Mouse (Mus musculus) neutrophil, adult 5-6 weeks (primary cell): ENCODE measurements around the gene Slc22a18. TPM values are rescaled to one million over a fixed set of nuclear protein-coding genes. Genes with fewer than 3 reads are reported as not detected.

Experiments
- ATAC-seq: fragments of 151-379, 151-347 bp; 2 replicates; pipeline ENCODE4 v1.8.0; 2017; ENCODE audit warnings: mild to moderate bottlenecking, moderate TSS enrichment; ENCODE audit not compliant: insufficient number of reproducible peaks, poor library complexity, low FRiP score, severe bottlenecking; ENCODE audit errors: extremely low read depth
- total RNA-seq: library from RNA; stranded (forward); fragments of 200-1000 nt; gene quantifications from 2 replicates; pipeline ENCODE4 v1.2.3, GENCODE M21; 2017

Gene Slc22a18
- total RNA-seq, 1 experiment from 2014 or later: not detected

- no peak for ATAC-seq
Observed at GRCm38 (mm10) chr7:143461294-143461870, 12.2 kb upstream of the Slc22a18 start.

- ATAC-seq: no peak
Observed at GRCm38 (mm10) chr7:143461920-143462319, 11.6 kb upstream of the Slc22a18 start.

- ATAC-seq: no peak
Observed at GRCm38 (mm10) chr7:143462516-143462915, 11.0 kb upstream of the Slc22a18 start.

DNA sequence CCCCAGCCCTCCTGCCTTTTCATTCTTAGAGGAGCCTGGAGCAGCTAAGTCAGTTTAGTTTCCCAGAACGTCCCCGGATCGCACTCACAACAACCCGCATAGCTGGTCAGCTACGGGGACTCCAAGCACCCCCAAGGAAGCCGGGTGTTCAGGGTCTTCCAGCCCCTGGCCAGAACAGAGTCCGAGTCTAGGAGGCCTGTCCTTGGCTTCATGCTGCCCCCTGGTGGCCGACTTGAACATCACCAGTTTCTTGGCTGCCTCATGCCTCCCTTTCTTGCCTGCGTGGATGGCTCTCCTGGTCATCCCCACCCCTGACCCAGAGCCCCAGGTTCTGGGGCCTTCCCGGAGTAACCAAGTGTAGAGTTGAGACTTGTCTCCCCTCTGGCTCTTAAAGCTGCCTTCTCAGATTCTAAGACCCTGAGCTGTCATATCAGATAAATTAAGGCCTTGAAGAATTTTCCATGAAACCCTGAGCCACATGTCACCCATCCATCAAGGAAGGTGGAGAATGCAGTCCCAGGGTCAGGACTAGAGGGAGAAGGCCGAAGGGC is 9.6 kb upstream of the Slc22a18 start:
- ATAC-seq: 0 out of 2 replicates have a peak, but pooled peaks have one; percentile 21

GRCm38 (mm10) chr7:143464811-143465560 is 8.6 kb upstream of the Slc22a18 start:
- no peak for ATAC-seq

DNA sequence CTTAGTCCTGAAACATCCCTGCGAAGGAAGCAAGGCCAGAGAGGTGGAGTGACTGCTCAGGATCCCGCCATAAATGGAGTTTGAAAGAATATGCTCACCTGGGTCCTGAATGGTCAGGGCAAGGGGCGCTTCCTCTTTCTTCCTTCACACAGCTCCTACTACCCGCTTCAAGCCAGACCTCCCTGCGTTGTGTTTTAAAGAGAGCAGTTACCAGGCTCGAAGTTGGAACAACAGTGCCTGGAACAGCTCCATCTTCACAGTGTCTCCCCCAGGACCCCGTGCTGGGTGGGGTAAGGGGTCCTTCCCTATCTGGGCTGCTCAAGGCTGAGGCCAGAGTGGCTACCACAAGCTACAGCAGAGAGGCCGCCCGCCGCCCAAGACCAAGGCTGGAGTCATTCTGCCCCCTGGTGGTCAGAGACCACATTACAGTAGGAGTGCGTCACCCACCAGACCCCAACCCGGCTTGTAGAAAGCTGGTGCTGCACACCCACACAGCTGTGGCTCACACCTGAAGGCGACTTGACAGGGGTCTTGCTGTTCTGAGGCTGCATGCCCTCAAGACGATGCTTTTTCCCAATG is 7.3 kb upstream of the Slc22a18 start:
- ATAC-seq: peak; percentile 39; the same call in 1 of the 2 replicates

DNA sequence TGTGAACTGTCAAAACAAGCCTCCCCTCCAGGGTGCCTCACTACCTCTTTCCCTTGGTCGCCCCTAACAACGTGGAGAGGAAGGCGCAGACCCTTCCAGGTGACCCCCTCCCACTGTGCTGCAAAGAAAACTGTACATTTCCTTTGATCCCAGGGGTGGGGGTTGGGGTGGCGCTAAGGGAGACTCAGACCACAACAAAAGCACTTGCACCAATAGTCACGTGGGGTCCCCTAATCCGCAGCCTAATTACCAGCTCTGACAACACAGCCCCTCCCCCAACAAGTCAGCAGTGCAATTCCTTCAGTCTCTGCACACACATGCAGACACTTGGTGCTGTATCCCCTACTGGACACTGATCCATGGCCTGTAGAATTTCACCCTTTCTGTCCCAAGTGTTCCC is 5.8 kb upstream of the Slc22a18 start:
- ATAC-seq: no peak

- peak; percentile 21; the same call in 1 of the 2 replicates for ATAC-seq
Observed at GRCm38 (mm10) chr7:143469946-143470345, 3.6 kb upstream of the Slc22a18 start.

- ATAC-seq: no peak
Observed at GRCm38 (mm10) chr7:143474811-143475210, 1.3 kb downstream of the Slc22a18 start.

DNA sequence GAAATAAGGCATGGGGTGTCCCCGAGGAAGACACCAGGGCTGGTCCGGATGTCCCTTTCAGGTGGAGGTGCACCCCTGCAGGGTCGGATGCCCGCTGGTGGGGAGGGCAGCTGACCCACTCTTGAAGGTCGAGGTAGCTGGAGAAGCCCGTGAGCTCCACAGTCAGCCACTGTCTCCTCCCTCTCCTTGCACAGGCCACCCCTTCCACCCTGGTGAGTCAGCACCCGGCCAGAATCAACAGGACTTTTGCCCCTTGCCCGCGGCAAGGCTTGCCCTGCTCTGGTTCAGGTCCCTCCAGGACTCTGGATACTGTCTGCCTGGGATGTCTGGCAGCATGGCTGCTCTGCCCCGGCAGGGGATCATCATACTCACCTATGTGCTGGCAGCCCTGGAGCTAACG is 2.3 kb downstream of the Slc22a18 start:
- no peak for ATAC-seq

DNA sequence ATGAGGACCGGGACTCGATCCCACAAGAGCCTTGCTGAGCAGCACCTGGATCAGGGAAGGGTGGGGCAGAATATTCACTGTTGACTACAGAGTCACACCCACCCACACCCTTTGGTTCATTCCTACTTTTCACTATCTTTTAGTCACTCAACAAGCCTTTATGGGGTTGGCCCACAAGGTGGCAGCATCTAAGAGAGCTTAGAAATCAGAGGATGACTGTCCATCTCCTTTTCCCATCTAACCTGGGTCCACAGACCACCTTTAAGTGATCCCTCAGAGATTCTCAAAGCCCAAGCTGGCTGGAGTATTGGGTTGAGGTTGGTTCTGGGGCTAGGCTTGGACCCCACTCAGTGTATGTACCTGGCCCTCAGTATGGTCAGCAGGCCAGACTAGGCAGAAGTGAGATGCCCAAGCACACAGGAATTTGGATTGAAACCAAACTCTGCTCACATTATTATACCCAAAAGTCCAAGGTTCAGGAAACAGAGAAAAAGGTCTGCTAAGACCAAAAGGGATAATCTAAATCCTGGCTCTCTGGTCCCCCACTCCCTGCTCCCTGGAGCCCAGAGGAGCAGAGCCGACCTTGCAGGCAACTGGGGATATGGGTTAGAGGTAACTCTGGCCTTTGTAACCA is 3.3 kb downstream of the Slc22a18 start:
- ATAC-seq: no peak

DNA sequence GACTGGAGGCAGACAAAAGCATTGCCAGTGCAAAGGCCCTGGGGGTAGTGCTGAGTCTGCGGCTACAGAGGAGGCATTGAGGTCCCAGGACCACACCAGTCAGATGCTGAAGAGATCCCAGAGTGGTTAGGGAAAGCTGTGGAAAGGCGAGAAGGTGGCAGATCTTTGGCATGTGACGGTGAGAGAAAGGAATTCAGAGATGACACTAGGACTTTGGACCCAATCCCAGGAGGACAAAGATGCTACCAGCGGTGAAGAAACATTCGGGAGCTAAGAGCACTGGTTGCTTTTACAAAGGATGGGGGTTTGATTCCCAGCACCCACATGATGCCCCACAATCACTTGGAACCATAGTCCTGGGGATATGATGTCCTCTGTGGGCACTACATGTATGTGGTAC is 4.3 kb downstream of the Slc22a18 start:
- ATAC-seq: no peak

DNA sequence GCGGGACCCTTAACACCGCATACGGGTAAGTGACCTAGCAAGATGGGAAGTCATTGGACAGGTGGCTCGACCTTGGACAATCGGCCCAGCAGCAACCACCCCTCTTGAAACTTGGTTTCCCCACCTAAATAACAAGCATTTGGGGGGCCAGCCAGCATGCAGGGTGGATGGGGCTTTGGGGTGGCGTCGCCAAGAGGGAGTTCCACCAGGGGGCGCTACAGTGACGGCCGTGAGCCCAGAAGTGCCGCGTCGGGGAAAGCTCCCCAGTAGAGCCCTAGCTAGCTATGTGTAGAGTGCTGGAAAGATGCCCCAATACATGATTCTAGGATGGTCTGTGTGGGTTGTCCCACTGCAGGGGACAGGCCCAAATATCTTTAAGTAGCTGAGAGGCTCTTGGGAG is 7.0 kb downstream of the Slc22a18 start:
- no peak; the same call in 1 of the 2 replicates for ATAC-seq

DNA sequence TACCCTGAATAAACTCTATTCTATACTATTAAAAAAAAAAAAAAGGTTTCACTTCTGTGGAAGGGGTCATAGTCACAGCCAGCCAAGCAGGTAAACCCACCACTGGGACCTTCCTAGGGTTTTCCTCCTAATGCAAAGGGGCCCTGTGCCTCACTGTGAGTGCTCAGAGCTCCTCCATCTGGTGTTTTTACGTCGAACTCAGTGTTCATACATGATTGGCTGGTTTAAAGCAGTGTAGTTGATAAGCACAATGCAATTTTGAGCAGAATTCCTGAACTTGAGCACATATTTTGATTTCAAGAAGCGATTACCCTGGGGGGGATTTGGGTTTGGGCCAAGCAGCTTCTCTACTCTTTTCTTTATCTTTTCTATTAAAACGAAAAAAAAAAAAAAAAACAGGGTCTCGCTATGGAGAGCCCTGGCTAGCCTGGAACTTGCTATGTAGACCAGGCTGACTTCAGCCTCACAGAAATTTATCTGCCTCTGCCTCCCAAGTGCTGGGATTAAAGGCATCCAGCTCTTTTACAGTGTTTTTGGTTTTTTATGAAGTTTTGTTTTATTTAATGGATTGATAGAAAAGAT is 8.4 kb downstream of the Slc22a18 start:
- ATAC-seq: no peak

GRCm38 (mm10) chr7:143482541-143482940 is 9.0 kb downstream of the Slc22a18 start:
- no peak for ATAC-seq

DNA sequence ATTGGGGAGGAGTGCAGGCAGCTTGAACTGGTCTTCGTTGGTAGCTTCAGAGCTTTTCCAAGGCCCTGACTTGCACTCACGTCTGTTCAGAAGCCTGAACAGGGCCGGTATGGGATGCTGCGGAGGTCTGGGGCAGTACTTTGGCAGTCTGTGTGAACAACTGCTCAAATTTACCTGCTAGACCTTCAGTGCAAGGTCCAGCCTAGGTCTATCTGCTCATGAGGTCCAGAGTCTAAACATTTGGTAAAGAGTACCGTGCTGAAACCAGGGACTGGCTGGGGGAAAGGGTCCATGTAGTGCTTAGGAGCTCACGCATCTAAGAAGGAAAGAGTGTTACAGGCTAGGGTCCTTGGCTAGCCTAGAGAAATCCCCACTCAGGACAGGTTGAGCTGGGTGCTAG is 16.2 kb downstream of the Slc22a18 start:
- no peak for ATAC-seq

GRCm38 (mm10) chr7:143493616-143494126 is 20.1 kb downstream of the Slc22a18 start:
- ATAC-seq: no peak

DNA sequence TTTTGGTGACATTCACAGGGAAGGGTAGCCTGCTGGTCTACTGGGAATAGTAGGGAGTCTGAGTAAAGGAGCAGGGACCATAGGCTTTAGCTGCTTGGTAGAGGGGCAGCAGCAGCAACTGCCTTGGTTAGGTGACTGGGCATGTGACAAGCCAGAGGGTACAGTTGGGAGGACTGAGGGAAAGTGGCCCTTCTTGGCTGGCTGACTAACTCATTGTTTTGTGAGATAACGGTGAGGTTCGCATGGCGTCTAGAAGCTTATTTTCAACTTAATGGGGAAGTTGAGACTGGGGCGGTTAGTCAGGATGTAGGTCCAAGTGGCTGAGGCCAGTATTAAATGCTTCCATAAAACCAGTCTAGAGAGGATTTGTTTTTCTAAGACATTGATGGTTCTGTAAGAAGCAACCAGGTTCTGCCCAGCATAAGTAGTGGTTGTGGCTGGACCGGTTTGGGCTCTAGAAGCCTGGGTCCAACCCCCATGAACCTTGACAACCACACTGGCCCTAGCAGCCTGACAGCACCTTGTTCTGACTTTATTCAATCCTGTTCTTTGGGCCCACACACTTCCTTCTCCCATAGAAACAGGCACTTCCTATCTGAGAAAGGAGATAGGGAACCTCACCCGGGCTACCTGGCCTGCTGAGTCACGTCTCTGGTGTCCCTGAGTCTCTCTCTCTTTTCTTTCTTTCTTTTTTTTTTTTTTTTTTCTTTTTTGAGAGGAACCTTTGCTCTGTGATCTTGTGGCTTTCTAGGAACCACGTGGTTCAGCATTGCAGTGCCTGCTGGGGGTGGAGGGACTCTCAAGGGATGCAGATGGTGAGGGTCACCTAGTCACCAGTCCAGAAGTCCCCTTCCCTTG is 21.8 kb downstream of the Slc22a18 start:
- ATAC-seq: no peak
